Mouse (Mus musculus) neural tube, embryonic 13.5 days (tissue): ENCODE measurements around the gene Myocd. TPM values are rescaled to one million over a fixed set of nuclear protein-coding genes. Genes with fewer than 3 reads are reported as not detected.

Experiments
- ATAC-seq: fragments of 200-750 bp; cut with Nextera tagmentation; 2 replicates; pipeline ENCODE4 v1.8.0; 2017; ENCODE audit warnings: low read depth, mild to moderate bottlenecking, moderate TSS enrichment, moderate library complexity
- H3K27ac ChIP-seq: fragments of 300-500 bp; sonication (generic); replicated peaks from 2 replicates; pipeline ENCODE4 v1.5.1; 2015; ENCODE audit warnings: moderate library complexity, mild to moderate bottlenecking, inconsistent platforms
- H3K27me3 ChIP-seq: fragments of 300-500 bp; sonication (generic); 2 replicates; pipeline ENCODE4 v1.6.1; 2015; ENCODE audit warnings: mild to moderate bottlenecking, inconsistent platforms
- H3K36me3 ChIP-seq: fragments of 300-500 bp; sonication (generic); 2 replicates; pipeline ENCODE4 v1.6.1; 2015; ENCODE audit warnings: mild to moderate bottlenecking, inconsistent platforms
- H3K4me1 ChIP-seq: fragments of 300-500 bp; sonication (generic); replicated peaks from 2 replicates; pipeline ENCODE4 v1.6.1; 2015; ENCODE audit warnings: inconsistent platforms
- H3K4me2 ChIP-seq: fragments of 300-500 bp; sonication (generic); 2 replicates; pipeline ENCODE4 v1.6.1; 2015; ENCODE audit warnings: inconsistent platforms, mild to moderate bottlenecking, moderate library complexity
- H3K4me3 ChIP-seq: fragments of 300-500 bp; sonication (generic); 2 replicates; pipeline ENCODE4 v1.5.1; 2015; ENCODE audit warnings: mild to moderate bottlenecking, inconsistent platforms
- H3K9ac ChIP-seq: fragments of 300-500 bp; sonication (generic); 2 replicates; pipeline ENCODE4 v1.6.1; 2015; ENCODE audit warnings: moderate library complexity, mild to moderate bottlenecking, inconsistent platforms
- H3K9me3 ChIP-seq: fragments of 300-500 bp; sonication (generic); 2 replicates; pipeline ENCODE4 v1.6.1; 2016; ENCODE audit warnings: inconsistent platforms
- WGBS: fragments of 180-500 bp; shearing (Covaris S2); methylation state at CpG from one replicate; pipeline ENCODE4 v1.1.7; 2015; 5-methylcytosine and 5-hydroxymethylcytosine counted together
- polyA plus RNA-seq: library from polyadenylated mRNA; unstranded; fragments of >200 nt; fragmentation: Nextera tagmentation; extraction: Ambion mirVana; gene quantifications from 2 replicates; pipeline ENCODE4 v1.2.1, GENCODE M21; 2015

Gene Myocd
- 1.0 and 1.3 TPM in 2 replicates for polyA plus RNA-seq

DNA sequence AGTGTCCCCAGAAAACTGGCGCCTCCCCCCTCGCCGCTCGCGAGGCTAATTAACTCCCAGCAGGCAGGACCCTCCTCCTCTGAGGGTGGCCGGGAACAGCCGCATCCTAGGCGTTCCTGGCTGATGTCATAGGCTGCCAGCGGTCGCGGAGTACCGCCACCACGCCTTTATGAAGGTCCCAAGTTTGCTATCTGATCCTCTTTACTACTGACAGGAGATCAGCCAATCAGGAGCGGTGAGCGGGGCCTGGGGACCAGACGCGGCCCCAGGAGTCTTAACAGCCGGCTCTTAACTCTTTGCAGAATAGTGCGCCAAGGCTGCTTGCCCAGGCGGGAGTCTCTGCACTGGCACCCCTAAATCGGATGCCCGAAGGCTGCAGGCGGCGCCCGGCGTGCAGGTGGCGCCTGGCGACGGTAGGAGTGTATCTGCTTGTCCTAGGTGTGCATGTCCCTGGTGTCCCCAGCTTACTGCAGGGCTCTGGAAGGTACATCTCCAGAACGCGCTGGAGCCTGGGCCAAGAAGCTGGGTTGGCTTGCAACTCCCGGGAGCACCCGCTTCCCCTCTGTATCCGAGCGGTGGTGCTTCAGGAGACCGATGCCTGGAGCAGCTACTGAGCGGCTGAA lies at the start of gene Myocd:
Gene Myocd, minus strand, starts transcription at position 139 of the 623 bp plus-strand sequence.
- Histone ChIP-seq H3K27me3 (peaks cover 36% of the 10 kb centered on the region), H3K9ac (peak within 1 kb of the TSS; percentile 60), H3K9me3 (no peaks in the 10 kb centered on the region), H3K27ac (no peak within 1 kb of the TSS), H3K4me3 (peak within 1 kb of the TSS; percentile 43), H3K36me3 (no peaks in the 10 kb centered on the region), H3K4me1 (peaks cover 17% of the 10 kb centered on the region), H3K4me2 (peak within 1 kb of the TSS; percentile 90)
- ATAC-seq = peak; percentile 74
- under 1% methylated on average over 37 of the region's 37 CpGs for WGBS

DNA sequence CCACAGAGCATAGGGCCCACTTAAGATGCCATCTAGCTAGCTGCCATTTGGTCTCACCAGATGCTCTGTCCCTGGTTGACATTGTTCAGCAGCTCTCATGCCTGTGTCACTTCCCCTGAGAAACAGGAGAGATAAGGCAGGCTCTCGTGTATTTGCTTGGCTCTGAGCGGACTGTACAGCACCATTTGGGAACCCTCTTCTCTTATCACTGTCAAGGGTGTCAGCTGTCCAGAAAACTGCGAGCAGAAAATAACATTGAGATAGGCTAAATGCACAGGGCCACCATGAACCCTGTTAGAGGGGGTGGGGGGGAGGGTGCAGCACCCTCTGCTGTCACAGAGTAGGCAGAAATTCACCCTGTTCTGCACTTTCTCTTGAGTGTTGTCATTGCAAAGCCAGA lies 34.0 kb upstream of the Myocd start:
- no peak overlapping the region for H3K9ac ChIP-seq
- no peak overlapping the region for H3K4me2 ChIP-seq
- no peaks in the 10 kb centered on the region for H3K36me3 ChIP-seq
- no peak overlapping the region for H3K27ac ChIP-seq
- WGBS = 83% methylated on average over 3 of the region's 3 CpGs
- ATAC-seq = no peak
- no peak overlapping the region for H3K4me3 ChIP-seq
- H3K4me1 ChIP-seq = no peaks in the 10 kb centered on the region
- H3K9me3 ChIP-seq = no peaks in the 10 kb centered on the region
- H3K27me3 ChIP-seq = no peaks in the 10 kb centered on the region

DNA sequence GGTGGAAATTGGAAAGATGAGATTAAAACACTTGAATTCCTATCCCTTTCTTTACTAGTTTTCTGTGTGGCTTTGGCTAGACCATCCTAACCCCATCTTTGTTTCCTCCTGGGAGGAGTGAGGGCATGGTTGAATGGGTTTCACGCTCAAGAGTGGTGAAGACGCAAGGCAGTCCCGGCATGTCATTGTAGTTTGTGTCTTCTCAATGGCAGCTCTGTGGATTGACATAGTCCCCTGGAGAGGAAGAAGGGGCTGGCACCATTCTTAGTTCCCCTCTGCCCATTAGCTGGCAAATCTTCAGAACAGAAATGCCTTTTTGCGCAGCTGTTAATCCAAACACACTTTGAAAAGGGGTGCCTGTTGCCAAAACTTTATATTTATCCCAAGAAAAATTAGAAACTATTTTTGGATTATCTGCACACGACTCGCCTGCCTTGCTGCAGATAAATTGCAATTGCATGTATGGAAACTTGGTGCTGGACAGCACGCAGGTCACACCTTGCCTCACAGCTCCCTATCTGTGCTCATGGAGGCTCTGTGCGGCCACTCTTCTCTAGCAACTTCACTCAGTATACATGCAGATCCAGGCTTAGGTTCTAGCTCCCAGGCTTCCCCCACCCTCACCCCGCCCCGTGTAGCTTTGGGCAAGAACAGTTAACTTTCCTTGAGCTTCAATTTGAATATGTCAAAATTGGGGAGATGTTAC lies 24.5 kb upstream of the Myocd start:
- no peak for ATAC-seq
- no peaks in the 10 kb centered on the region for H3K9me3 ChIP-seq
- no peaks in the 10 kb centered on the region for H3K27me3 ChIP-seq
- no peaks in the 10 kb centered on the region for H3K36me3 ChIP-seq
- H3K9ac ChIP-seq = no peak overlapping the region
- H3K4me1 ChIP-seq = no peaks in the 10 kb centered on the region; the same call in 1 of the 2 replicates
- 91% methylated on average over 10 of the region's 10 CpGs for WGBS
- H3K4me3 ChIP-seq = no peak overlapping the region
- no peak overlapping the region for H3K27ac ChIP-seq
- no peak overlapping the region for H3K4me2 ChIP-seq

DNA sequence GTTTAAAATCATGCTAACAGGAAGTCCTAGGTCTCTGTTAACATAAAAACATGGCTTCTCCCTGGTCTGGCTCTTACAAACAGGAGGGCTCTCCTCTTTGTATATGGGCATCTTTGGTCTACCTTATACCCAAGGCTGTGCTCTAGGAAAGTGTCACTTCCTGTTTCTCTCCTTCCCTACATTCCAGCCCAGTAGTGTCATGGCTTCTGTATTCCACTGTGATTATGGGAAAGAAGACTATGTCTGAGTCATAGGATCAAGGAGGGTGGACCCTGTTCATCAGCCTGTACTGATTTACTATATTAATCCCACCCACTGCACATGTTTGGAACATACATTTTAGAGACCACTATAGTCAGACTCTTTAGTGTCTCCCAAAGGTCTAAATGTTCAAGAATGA lies 23.2 kb upstream of the Myocd start:
- no peaks in the 10 kb centered on the region for H3K9me3 ChIP-seq
- no peaks in the 10 kb centered on the region for H3K36me3 ChIP-seq
- no peak overlapping the region for H3K4me3 ChIP-seq

DNA sequence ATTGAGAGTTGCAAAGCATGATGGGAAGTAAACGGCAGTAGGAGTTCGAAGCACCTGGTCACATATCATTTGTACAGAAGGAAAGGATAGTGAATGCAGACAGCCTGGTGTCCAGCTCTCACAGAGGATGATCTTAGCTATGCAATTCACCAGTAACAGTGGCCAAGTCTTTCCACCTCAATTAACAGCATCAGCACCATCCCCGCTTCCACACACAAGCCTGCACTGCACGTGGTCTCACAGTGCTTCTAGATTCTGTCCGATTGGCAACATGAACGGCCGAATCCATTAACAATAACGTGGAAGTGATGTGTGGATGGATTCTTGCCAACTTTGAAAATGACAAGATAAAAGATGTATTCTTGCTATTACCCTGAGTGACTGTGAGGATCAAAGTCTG lies 17.9 kb upstream of the Myocd start:
- no peak overlapping the region for H3K4me3 ChIP-seq
- H3K27me3 ChIP-seq = no peaks in the 10 kb centered on the region
- H3K9me3 ChIP-seq = no peaks in the 10 kb centered on the region
- H3K27ac ChIP-seq = no peak overlapping the region
- no peaks in the 10 kb centered on the region for H3K36me3 ChIP-seq
- no peaks in the 10 kb centered on the region for H3K4me1 ChIP-seq
- no peak for ATAC-seq
- WGBS = 85% methylated on average over 8 of the region's 8 CpGs
- H3K4me2 ChIP-seq = no peak overlapping the region
- no peak overlapping the region for H3K9ac ChIP-seq

More for the DNA sequence above, 23.2 kb upstream of the Myocd start:
- Histone ChIP-seq H3K4me1 (no peaks in the 10 kb centered on the region; the same call in 1 of the 2 replicates), H3K9ac (no peak overlapping the region), H3K27me3 (no peaks in the 10 kb centered on the region), H3K27ac (no peak overlapping the region), H3K4me2 (no peak overlapping the region)
- ATAC-seq = no peak

DNA sequence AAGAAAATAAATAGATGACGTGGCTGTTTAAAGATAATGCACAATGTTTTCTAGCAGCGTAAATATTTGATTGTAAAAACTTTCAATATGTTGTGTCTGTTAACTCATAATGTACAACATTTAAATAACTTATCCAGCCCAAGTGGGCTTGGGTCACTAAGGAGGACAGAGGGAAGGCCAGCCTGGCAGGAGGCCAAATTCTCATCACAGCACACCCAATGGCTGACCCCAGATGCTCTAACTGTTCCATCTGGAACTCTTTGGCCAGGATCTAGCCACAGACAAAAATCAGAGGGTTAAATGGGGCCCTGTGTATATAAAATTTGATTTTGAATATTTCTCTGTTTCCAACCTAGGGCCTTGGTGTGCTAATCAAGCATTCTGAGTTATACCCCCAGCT lies 16.4 kb upstream of the Myocd start:
- Histone ChIP-seq H3K9ac (no peak overlapping the region), H3K4me2 (no peak overlapping the region), H3K9me3 (no peaks in the 10 kb centered on the region), H3K4me1 (no peaks in the 10 kb centered on the region), H3K36me3 (no peaks in the 10 kb centered on the region), H3K4me3 (no peak overlapping the region), H3K27me3 (no peaks in the 10 kb centered on the region), H3K27ac (no peak overlapping the region)
- no peak for ATAC-seq
- 93% methylated on average over 2 of the region's 2 CpGs for WGBS

DNA sequence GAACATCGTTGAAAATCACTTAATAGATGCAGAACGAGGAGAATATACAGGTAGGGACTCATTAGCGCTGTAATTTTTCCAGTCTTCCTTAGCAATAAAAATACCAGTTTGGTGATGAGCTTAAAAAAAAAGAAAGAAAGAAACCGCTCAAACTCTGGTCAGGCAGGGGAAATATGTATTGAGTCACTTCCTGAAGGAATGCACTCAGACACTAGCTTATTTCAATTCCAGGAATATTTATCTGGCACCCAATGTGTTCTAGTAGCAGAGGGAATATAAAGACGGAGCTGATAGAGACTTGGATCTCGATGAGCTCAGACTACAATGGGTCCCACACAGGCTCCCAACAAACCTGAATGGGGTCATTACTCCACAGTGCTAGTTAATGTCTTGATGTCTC lies 5.7 kb upstream of the Myocd start:
- WGBS = 78% methylated on average over 6 of the region's 6 CpGs
- Histone ChIP-seq H3K9ac (no peak overlapping the region), H3K36me3 (no peaks in the 10 kb centered on the region), H3K27me3 (peaks cover 15% of the 10 kb centered on the region), H3K9me3 (no peaks in the 10 kb centered on the region), H3K4me1 (peaks cover 7% of the 10 kb centered on the region), H3K27ac (no peak overlapping the region), H3K4me2 (no peak overlapping the region), H3K4me3 (no peak overlapping the region)
- no peak for ATAC-seq

DNA sequence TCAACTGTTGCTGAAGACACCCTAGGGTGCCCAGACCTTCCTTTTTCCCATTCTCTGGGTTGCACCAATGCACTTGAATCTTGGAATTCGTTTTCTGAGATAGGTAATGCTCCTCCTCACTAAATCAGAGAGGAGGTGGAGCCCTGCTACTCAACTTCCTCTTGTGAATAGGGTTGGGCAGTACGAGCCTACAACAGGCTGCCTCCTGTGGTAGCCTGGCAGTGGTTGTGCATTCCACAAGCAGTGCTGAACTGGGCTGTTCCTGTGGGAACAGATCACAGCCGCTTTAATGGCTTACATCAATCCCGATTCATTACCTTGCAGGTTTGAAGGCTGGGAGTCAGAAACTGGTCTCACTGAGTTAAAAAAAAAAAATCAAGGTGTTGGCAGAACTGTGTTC lies 1.2 kb upstream of the Myocd start:
- Histone ChIP-seq H3K9ac (no peak overlapping the region), H3K4me2 (no peak overlapping the region), H3K4me1 (peaks cover 17% of the 10 kb centered on the region), H3K27ac (no peak overlapping the region), H3K36me3 (no peaks in the 10 kb centered on the region), H3K9me3 (no peaks in the 10 kb centered on the region), H3K27me3 (peaks cover 36% of the 10 kb centered on the region), H3K4me3 (no peak overlapping the region)
- WGBS = 14% methylated on average over 4 of the region's 4 CpGs
- ATAC-seq = no peak

DNA sequence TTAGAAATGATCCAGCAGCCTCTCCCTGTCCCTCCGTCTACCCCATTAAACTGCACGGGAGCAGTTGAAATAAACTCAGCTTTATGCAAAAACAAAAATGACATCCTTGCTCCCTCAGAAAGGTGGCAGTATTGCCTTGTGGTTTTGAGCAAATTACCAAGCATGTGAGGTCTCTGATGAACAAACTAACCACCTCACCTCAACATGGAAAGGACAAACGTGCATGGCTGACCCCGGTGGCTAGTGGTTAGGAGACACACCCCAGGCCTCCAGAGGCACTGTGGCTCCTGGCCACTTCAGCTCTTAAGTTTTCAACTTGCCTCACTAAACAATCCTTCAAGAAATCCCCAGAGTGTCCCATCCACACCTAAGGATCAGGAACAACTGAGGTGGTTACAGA lies 1.5 kb downstream of the Myocd start:
- no peak overlapping the region for H3K27ac ChIP-seq
- H3K4me3 ChIP-seq = no peak overlapping the region
- H3K4me1 ChIP-seq = peaks cover 17% of the 10 kb centered on the region
- peaks cover 36% of the 10 kb centered on the region for H3K27me3 ChIP-seq
- no peak overlapping the region for H3K4me2 ChIP-seq
- H3K36me3 ChIP-seq = no peaks in the 10 kb centered on the region
- H3K9me3 ChIP-seq = no peaks in the 10 kb centered on the region
- WGBS = 71% methylated on average over 4 of the region's 4 CpGs
- no peak overlapping the region for H3K9ac ChIP-seq
- no peak for ATAC-seq

DNA sequence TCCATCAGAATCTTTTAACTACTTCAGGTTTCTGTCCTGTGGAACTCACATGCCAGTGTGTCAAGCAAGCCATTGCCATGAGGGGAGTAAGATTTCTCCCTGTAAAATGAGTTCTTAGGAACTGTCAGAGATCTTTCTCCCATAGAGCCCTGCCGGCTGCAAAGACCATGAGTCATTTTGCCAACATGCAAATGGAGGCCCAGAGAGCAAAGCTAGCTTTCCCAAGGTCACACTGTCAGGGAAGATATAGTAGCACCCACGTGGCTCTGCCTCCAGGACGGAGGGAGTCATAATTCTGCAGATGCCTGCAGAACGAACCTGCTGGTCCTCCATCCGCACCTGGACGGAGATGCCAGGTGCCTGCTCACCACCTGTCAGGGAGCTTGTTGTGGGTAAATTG lies 6.3 kb downstream of the Myocd start:
- Histone ChIP-seq H3K27ac (no peak overlapping the region), H3K4me3 (no peak overlapping the region), H3K27me3 (peaks cover 1% of the 10 kb centered on the region), H3K9ac (no peak overlapping the region), H3K36me3 (no peaks in the 10 kb centered on the region), H3K9me3 (no peaks in the 10 kb centered on the region), H3K4me2 (no peak overlapping the region), H3K4me1 (no peaks in the 10 kb centered on the region)
- 50% methylated on average over 6 of the region's 6 CpGs for WGBS
- ATAC-seq = no peak

DNA sequence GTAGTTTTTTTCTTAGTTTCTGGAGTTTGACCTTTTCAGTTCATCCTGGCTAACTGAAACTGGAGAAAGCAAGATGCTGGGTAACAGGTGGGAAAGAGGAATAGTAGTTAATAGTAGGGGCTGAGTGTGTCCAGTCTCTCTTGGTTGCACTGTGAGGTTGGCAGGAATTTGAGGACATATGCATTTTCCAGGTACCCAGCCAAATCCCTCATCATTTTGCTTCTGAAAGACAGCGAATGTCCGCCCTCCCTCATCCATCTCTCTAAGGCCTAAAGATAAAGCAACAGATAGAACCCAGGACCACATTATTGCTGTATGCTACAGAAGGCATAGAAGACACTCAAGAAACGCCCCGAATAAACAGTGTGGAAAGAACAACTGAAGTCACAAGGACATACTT lies 10.8 kb downstream of the Myocd start:
- no peak overlapping the region for H3K9ac ChIP-seq
- ATAC-seq = no peak
- 91% methylated on average over 4 of the region's 4 CpGs for WGBS
- H3K9me3 ChIP-seq = no peaks in the 10 kb centered on the region
- H3K27ac ChIP-seq = no peak overlapping the region
- H3K4me1 ChIP-seq = no peaks in the 10 kb centered on the region
- H3K4me3 ChIP-seq = no peak overlapping the region
- no peaks in the 10 kb centered on the region for H3K36me3 ChIP-seq
- H3K4me2 ChIP-seq = no peak overlapping the region
- no peaks in the 10 kb centered on the region for H3K27me3 ChIP-seq

DNA sequence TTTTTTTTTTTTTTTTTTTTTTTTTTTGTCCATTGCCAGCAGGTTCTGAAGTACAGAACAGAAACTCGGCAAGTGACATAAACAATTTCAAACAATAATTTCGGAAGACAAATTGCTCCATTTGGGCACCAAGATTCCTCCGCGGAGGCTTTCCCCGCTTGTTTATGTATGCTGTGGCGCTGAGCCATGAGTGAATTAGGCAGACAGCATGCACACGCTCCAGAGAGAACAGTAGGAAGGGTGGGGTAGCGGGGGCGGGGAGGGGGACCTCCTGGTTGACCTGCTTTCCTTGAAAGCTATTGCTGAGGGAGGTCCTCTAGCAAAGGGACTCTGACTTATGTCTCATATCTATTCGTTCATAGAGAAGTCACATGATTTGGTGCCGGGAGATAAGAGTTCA lies 13.6 kb downstream of the Myocd start:
- H3K36me3 ChIP-seq = no peaks in the 10 kb centered on the region
- H3K27ac ChIP-seq = no peak overlapping the region
- H3K27me3 ChIP-seq = no peaks in the 10 kb centered on the region
- no peak overlapping the region for H3K9ac ChIP-seq
- WGBS = 75% methylated on average over 11 of the region's 11 CpGs
- H3K4me2 ChIP-seq = no peak overlapping the region
- no peak for ATAC-seq
- no peak overlapping the region for H3K4me3 ChIP-seq
- no peaks in the 10 kb centered on the region for H3K9me3 ChIP-seq
- H3K4me1 ChIP-seq = no peaks in the 10 kb centered on the region

DNA sequence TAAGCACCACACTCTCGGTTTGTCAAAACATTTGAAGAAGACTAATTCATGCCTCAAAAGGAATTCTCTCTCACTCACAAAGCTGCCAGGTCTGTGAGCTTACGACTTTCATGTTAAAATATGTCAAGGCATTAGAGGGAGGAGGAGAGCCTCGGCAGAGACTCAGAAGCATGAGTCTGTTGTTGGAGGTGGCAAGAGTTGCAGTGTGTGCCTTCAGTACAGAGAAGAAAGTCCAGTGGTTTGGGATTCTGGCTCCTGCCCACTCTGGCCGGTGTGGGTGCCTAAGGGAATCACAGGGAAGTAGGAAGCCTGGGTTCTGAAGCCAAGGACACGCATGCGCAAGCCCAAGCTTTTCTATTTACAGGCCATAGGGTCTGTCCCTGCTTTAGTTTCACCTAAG lies 14.2 kb downstream of the Myocd start:
- Histone ChIP-seq H3K9me3 (no peaks in the 10 kb centered on the region), H3K9ac (no peak overlapping the region), H3K4me2 (no peak overlapping the region), H3K27ac (no peak overlapping the region), H3K27me3 (no peaks in the 10 kb centered on the region), H3K4me1 (no peaks in the 10 kb centered on the region), H3K36me3 (no peaks in the 10 kb centered on the region), H3K4me3 (no peak overlapping the region)
- ATAC-seq = no peak
- WGBS = 76% methylated on average over 6 of the region's 6 CpGs
